ENCODE assay signal across 28 mouse cellular contexts in genomic region chr4:32349361-32349760, GRCm38 (mm10).
DNase-seq lines count a peak whose midpoint lies in the region; ATAC-seq lines count a peak whose summit lies in the region.
"Had no signal": no experiment of that assay in that cellular context is flagged by ENCODE, and none has a peak within 500 bp of the region (broad histone marks: within the 10 kb centered on the region; RNA-seq: fewer than 3 reads in every experiment).

No protein-coding gene starts in this region.

- no peak overlapping the region for H3K27ac ChIP-seq in hindbrain, embryonic 10.5 days
- H3K27ac ChIP-seq in hindbrain, embryonic 13.5 days = no peak overlapping the region
- H3K27ac ChIP-seq in midbrain, embryonic 13.5 days = no peak overlapping the region
- H3K27ac ChIP-seq: embryonic facial prominence, embryonic 13.5 days; embryonic facial prominence, embryonic 15.5 days; forebrain, embryonic 10.5 days; forebrain, embryonic 12.5 days had no signal

- no peaks in the 10 kb centered on the region for H3K36me3 ChIP-seq in hindbrain, embryonic 10.5 days
- H3K36me3 ChIP-seq in hindbrain, embryonic 13.5 days = no peaks in the 10 kb centered on the region
- no peaks in the 10 kb centered on the region for H3K36me3 ChIP-seq in midbrain, embryonic 13.5 days
- H3K36me3 ChIP-seq: embryonic facial prominence, embryonic 13.5 days; embryonic facial prominence, embryonic 15.5 days; forebrain, embryonic 10.5 days; forebrain, embryonic 12.5 days; G1E had no signal

- no peak for ATAC-seq in CD4-positive, CD25-positive, alpha-beta regulatory T cell, adult 4 months
- no peak for ATAC-seq in hindbrain, embryonic 13.5 days (ENCODE audit: low FRiP score)
- ATAC-seq in midbrain, embryonic 13.5 days = no peak
- ATAC-seq: forebrain, embryonic 14.5 days; forebrain, embryonic 16.5 days; Patski had no signal

- no peaks in the 10 kb centered on the region for H3K27me3 ChIP-seq in hindbrain, embryonic 10.5 days (ENCODE audit: insufficient read depth, poor library complexity, severe bottlenecking)
- no peaks in the 10 kb centered on the region for H3K27me3 ChIP-seq in hindbrain, embryonic 13.5 days
- H3K27me3 ChIP-seq in midbrain, embryonic 13.5 days = no peaks in the 10 kb centered on the region
- H3K27me3 ChIP-seq: CH12.LX; embryonic facial prominence, embryonic 13.5 days; embryonic facial prominence, embryonic 15.5 days; forebrain, embryonic 12.5 days; Patski had no signal

- H3K4me1 ChIP-seq in hindbrain, embryonic 10.5 days (replicated peaks) = peaks cover 41% of the 10 kb centered on the region
- peaks cover 39% of the 10 kb centered on the region for H3K4me1 ChIP-seq in hindbrain, embryonic 13.5 days (replicated peaks)
- H3K4me1 ChIP-seq in midbrain, embryonic 13.5 days (replicated peaks) = peaks cover 35% of the 10 kb centered on the region

- no peak overlapping the region for H3K9ac ChIP-seq in hindbrain, embryonic 13.5 days
- H3K9ac ChIP-seq in midbrain, embryonic 13.5 days (replicated peaks) = no peak overlapping the region
- H3K9ac ChIP-seq: embryonic facial prominence, embryonic 13.5 days; embryonic facial prominence, embryonic 15.5 days; forebrain, embryonic 12.5 days had no signal

- no peaks in the 10 kb centered on the region for H3K9me3 ChIP-seq in hindbrain, embryonic 10.5 days
- H3K9me3 ChIP-seq in hindbrain, embryonic 13.5 days = no peaks in the 10 kb centered on the region
- H3K9me3 ChIP-seq in midbrain, embryonic 13.5 days = no peaks in the 10 kb centered on the region
- H3K9me3 ChIP-seq: embryonic facial prominence, embryonic 13.5 days; embryonic facial prominence, embryonic 15.5 days; forebrain, embryonic 10.5 days; forebrain, embryonic 12.5 days; G1E had no signal

- WGBS in hindbrain, embryonic 10.5 days = 87% methylated on average over 5 of the region's 5 CpGs
- 81% methylated on average over 5 of the region's 5 CpGs for WGBS in hindbrain, embryonic 13.5 days
- WGBS in midbrain, embryonic 13.5 days = 89% methylated on average over 5 of the region's 5 CpGs

- DNase-seq in CD4-positive, CD25-positive, alpha-beta regulatory T cell, adult 2 months (ENCODE audit: low read depth, low spot score) = peak; percentile 35
- DNase-seq in hindbrain, embryonic 10.5 days (ENCODE audit: low spot score) = peak; percentile 1
- peak; percentile 68 for DNase-seq in T-cell, adult 2 months (ENCODE audit: low spot score)
- DNase-seq in naive thymus-derived CD4-positive, alpha-beta T cell, adult 2 months (ENCODE audit: low read depth) = peak; percentile 62
- DNase-seq: adrenal gland, adult 2 months; adrenal gland, postnatal 10 days; adrenal gland, postnatal 25 days; B cell, adult 2 months; cerebellum, adult 11 months; cerebellum, adult 18-20 months; cerebellum, adult 8-10 months; cerebellum, adult 9-11 months; cerebellum, postnatal 14 days; cerebellum, postnatal 36 days; embryo, embryonic 11 days had no signal

- no peak overlapping the region for H3K4me2 ChIP-seq in hindbrain, embryonic 13.5 days
- no peak overlapping the region for H3K4me2 ChIP-seq in midbrain, embryonic 13.5 days (replicated peaks)
- H3K4me2 ChIP-seq: embryonic facial prominence, embryonic 13.5 days; embryonic facial prominence, embryonic 15.5 days; forebrain, embryonic 12.5 days had no signal

- H3K4me3 ChIP-seq in hindbrain, embryonic 10.5 days = no peak overlapping the region
- no peak overlapping the region for H3K4me3 ChIP-seq in hindbrain, embryonic 13.5 days
- no peak overlapping the region for H3K4me3 ChIP-seq in midbrain, embryonic 13.5 days (replicated peaks)
- H3K4me3 ChIP-seq: embryonic facial prominence, embryonic 13.5 days; embryonic facial prominence, embryonic 15.5 days; erythroblast, embryonic 14.5 days; forebrain, embryonic 10.5 days; forebrain, embryonic 12.5 days had no signal

Comparison
In these comparisons a context has a peak if more than half of its experiments do, and no peak if none do; other contexts are left out.
1. DNase-seq: peak in every context shown above with its lines; median percentile 68 in T-cell, adult 2 months; 62 in naive thymus-derived CD4-positive, alpha-beta T cell, adult 2 months; 35 in CD4-positive, CD25-positive, alpha-beta regulatory T cell, adult 2 months; 1 in hindbrain, embryonic 10.5 days.